28 mouse cellular contexts compared by ENCODE assay signal in genomic region chr7:141049326-141049725, GRCm38 (mm10). TPM values are rescaled to one million over a fixed set of nuclear protein-coding genes. Genes with fewer than 3 reads are reported as not detected.
DNase-seq lines count a peak whose midpoint lies in the region; ATAC-seq and TF ChIP-seq lines count a peak whose summit lies in the region.
"Had no signal": no experiment of that assay in that cellular context is flagged by ENCODE, and none has a peak within 500 bp of the region (broad histone marks: within the 10 kb centered on the region; RNA-seq: fewer than 3 reads in every experiment).

No protein-coding gene starts in this region.

- TF ChIP-seq CTCF in E14TG2a.4 (conservative IDR thresholded peaks at IDR 0.05; ENCODE audit: low read length), result no peak

- H3K4me3 ChIP-seq in hindbrain, embryonic 14.5 days (replicated peaks; ENCODE audit: low read length), result no peak overlapping the region
- H3K4me3 ChIP-seq in hindbrain, embryonic 11.5 days (ENCODE audit: low read depth, low read length), result no peak overlapping the region
- 0 out of 2 replicates have a peak overlapping the region, but pooled peaks have one; percentile 2 for H3K4me3 ChIP-seq in E14TG2a.4 (replicated peaks; ENCODE audit: low read length)
- H3K4me3 ChIP-seq: lung, embryonic 15.5 days had no signal

- H3K4me1 ChIP-seq in hindbrain, embryonic 14.5 days (replicated peaks; ENCODE audit: control insufficient read depth, insufficient read depth, low read length), result peaks cover 6% of the 10 kb centered on the region
- no peaks in the 10 kb centered on the region for H3K4me1 ChIP-seq in hindbrain, embryonic 11.5 days (replicated peaks; ENCODE audit: control insufficient read depth, insufficient read depth, low read length)
- H3K4me1 ChIP-seq in E14TG2a.4 (replicated peaks; ENCODE audit: low read depth, low read length), result peaks cover 80% of the 10 kb centered on the region

- no peaks in the 10 kb centered on the region for H3K36me3 ChIP-seq in hindbrain, embryonic 14.5 days (replicated peaks; ENCODE audit: control insufficient read depth, insufficient read depth)
- H3K36me3 ChIP-seq in hindbrain, embryonic 11.5 days (ENCODE audit: control insufficient read depth, insufficient read depth, low read length), result no peaks in the 10 kb centered on the region
- H3K36me3 ChIP-seq in E14TG2a.4 (ENCODE audit: insufficient read depth, low read length), result peaks cover 8% of the 10 kb centered on the region
- H3K36me3 ChIP-seq: forebrain, embryonic 10.5 days; G1E; heart, embryonic 15.5 days; limb, embryonic 13.5 days; lung, embryonic 15.5 days; midbrain, embryonic 12.5 days had no signal

- WGBS in hindbrain, embryonic 14.5 days, result 91% methylated on average over 2 of the region's 2 CpGs
- 96% methylated on average over 2 of the region's 2 CpGs for whole genome bisulfite sequencing in hindbrain, embryonic 11.5 days

- no peaks in the 10 kb centered on the region for H3K27me3 ChIP-seq in hindbrain, embryonic 14.5 days (ENCODE audit: control insufficient read depth, insufficient read depth, low read length)
- H3K27me3 ChIP-seq in hindbrain, embryonic 11.5 days (ENCODE audit: control insufficient read depth, insufficient read depth, low read length), result no peaks in the 10 kb centered on the region
- H3K27me3 ChIP-seq in E14TG2a.4 (ENCODE audit: insufficient read depth, low read length), result no peaks in the 10 kb centered on the region
- H3K27me3 ChIP-seq: heart, embryonic 15.5 days; limb, embryonic 13.5 days; lung, embryonic 15.5 days had no signal

- peak; percentile 19; the same call in 1 of the 2 replicates for ATAC-seq in hindbrain, embryonic 14.5 days (ENCODE audit: low FRiP score)
- ATAC-seq in hindbrain, embryonic 11.5 days (ENCODE audit: low FRiP score), result no peak

- H3K27ac ChIP-seq in hindbrain, embryonic 14.5 days, result no peak overlapping the region
- no peak overlapping the region for H3K27ac ChIP-seq in hindbrain, embryonic 11.5 days (ENCODE audit: low read depth, low read length)
- H3K27ac ChIP-seq: liver, embryonic 14.5 days; midbrain, embryonic 12.5 days had no signal

- DNase-seq in hindbrain, embryonic 14.5 days (ENCODE audit: low spot score), result no peak
- no peak for DNase-seq in hindbrain, embryonic 11.5 days (ENCODE audit: low spot score)
- peak; percentile 71 for DNase-seq in 3T3-L1 (ENCODE audit: low read depth, low spot score)
- peak; percentile 50 for DNase-seq in gonadal fat pad, adult 2 months (ENCODE audit: low read depth)
- no peak for DNase-seq in kidney, postnatal 25 days
- DNase-seq in lung, postnatal 10 days, result no peak
- DNase-seq: adrenal gland, postnatal 10 days; gastrocnemius, postnatal 14 days; kidney, adult 11 months; layer of hippocampus, adult 9-11 months; right cerebral cortex, adult 18-20 months; right cerebral cortex, postnatal 4 days; thymus, postnatal 25 days had no signal

- H3K4me2 ChIP-seq in hindbrain, embryonic 14.5 days (replicated peaks), result no peak overlapping the region
- H3K4me2 ChIP-seq in hindbrain, embryonic 11.5 days (replicated peaks; ENCODE audit: low read depth, low read length), result no peak overlapping the region

- no peak overlapping the region for H3K9ac ChIP-seq in hindbrain, embryonic 14.5 days
- no peak overlapping the region for H3K9ac ChIP-seq in hindbrain, embryonic 11.5 days (ENCODE audit: low read depth, low read length)
- H3K9ac ChIP-seq: limb, embryonic 13.5 days; liver, embryonic 14.5 days; lung, embryonic 15.5 days; midbrain, embryonic 12.5 days had no signal

- H3K9me3 ChIP-seq in hindbrain, embryonic 14.5 days (ENCODE audit: control insufficient read depth, low read length), result no peaks in the 10 kb centered on the region
- H3K9me3 ChIP-seq in hindbrain, embryonic 11.5 days (ENCODE audit: control insufficient read depth, low read length), result no peaks in the 10 kb centered on the region
- no peaks in the 10 kb centered on the region for H3K9me3 ChIP-seq in E14TG2a.4 (ENCODE audit: low read length)
- H3K9me3 ChIP-seq: forebrain, embryonic 10.5 days; G1E; heart, embryonic 15.5 days; lung, embryonic 15.5 days; midbrain, embryonic 12.5 days had no signal

RNA-seq across cellular contexts. Expression of gene B4galnt4, which starts 11.6 kb away (rescaled TPM):
- 38.4 and 41.5 TPM in 2 replicates for polyA plus RNA-seq in hindbrain, embryonic 14.5 days (2014; fragmentation: Nextera tagmentation; extraction: Ambion mirVana)
- polyA plus RNA-seq in hindbrain, embryonic 11.5 days (2014; fragmentation: Nextera tagmentation; extraction: Ambion mirVana), result 15.1 and 18.1 TPM in 2 replicates
- polyA plus RNA-seq in gonadal fat pad, adult 2 months (2012; rRNA removed), result 7.7 and 8.9 TPM in 2 replicates
- polyA plus RNA-seq: G1E, macrophage had no signal

RNA-seq across cellular contexts. Expression of gene Gm17387, which starts 20.4 kb away (rescaled TPM):
- not detected in 2 replicates for polyA plus RNA-seq in hindbrain, embryonic 14.5 days (2014; fragmentation: Nextera tagmentation; extraction: Ambion mirVana)
- not detected in 2 replicates for polyA plus RNA-seq in hindbrain, embryonic 11.5 days (2014; fragmentation: Nextera tagmentation; extraction: Ambion mirVana)
- polyA plus RNA-seq in gonadal fat pad, adult 2 months (2012; rRNA removed), result not detected in 2 replicates
- polyA plus RNA-seq: brain, embryonic 14.5 days; forebrain, embryonic 10.5 days; forebrain, embryonic 16.5 days; G1E; heart, embryonic 15.5 days; kidney, embryonic 16.5 days; large intestine, adult 2 months; limb, embryonic 13.5 days; liver, embryonic 14.5 days; lung, embryonic 15.5 days; macrophage; midbrain, embryonic 12.5 days; neural tube, embryonic 14.5 days; stomach, embryonic 14.5 days had no signal

RNA-seq across cellular contexts. Expression of gene Pkp3, which starts 28.7 kb away (rescaled TPM):
- polyA plus RNA-seq in hindbrain, embryonic 14.5 days (2014; fragmentation: Nextera tagmentation; extraction: Ambion mirVana), result not detected in 2 replicates
- polyA plus RNA-seq in hindbrain, embryonic 11.5 days (2014; fragmentation: Nextera tagmentation; extraction: Ambion mirVana), result 2.0 and 2.6 TPM in 2 replicates
- polyA plus RNA-seq in gonadal fat pad, adult 2 months (2012; rRNA removed), result 21.5 and 23.5 TPM in 2 replicates
- polyA plus RNA-seq: forebrain, embryonic 16.5 days; G1E; macrophage; neural tube, embryonic 14.5 days had no signal

RNA-seq across cellular contexts. Expression of gene Ifitm6, which starts 31.6 kb away (rescaled TPM):
- polyA plus RNA-seq in hindbrain, embryonic 14.5 days (2014; fragmentation: Nextera tagmentation; extraction: Ambion mirVana), result 0.95 and 1.1 TPM in 2 replicates
- polyA plus RNA-seq in hindbrain, embryonic 11.5 days (2014; fragmentation: Nextera tagmentation; extraction: Ambion mirVana), result 0.24 TPM in 1 of 2 replicates, not detected in the other
- polyA plus RNA-seq in gonadal fat pad, adult 2 months (2012; rRNA removed), result 10.2 and 16.1 TPM in 2 replicates
- polyA plus RNA-seq: forebrain, embryonic 10.5 days; G1E; limb, embryonic 13.5 days; stomach, embryonic 14.5 days had no signal

RNA-seq across cellular contexts. Expression of gene Ifitm3, which starts 38.8 kb away (rescaled TPM):
- 28.3 and 45.1 TPM in 2 replicates for polyA plus RNA-seq in hindbrain, embryonic 14.5 days (2014; fragmentation: Nextera tagmentation; extraction: Ambion mirVana)
- polyA plus RNA-seq in hindbrain, embryonic 11.5 days (2014; fragmentation: Nextera tagmentation; extraction: Ambion mirVana), result 18.6 and 20.6 TPM in 2 replicates
- polyA plus RNA-seq in gonadal fat pad, adult 2 months (2012; rRNA removed), result 421 and 433 TPM in 2 replicates
- polyA plus RNA-seq: G1E had no signal

Comparison
In these comparisons a context has a peak if more than half of its experiments do, and no peak if none do; other contexts are left out.
1. DNase-seq: peak in 3T3-L1 (single experiment) and gonadal fat pad, adult 2 months (single experiment); none in hindbrain, embryonic 14.5 days (single experiment), hindbrain, embryonic 11.5 days (single experiment), kidney, postnatal 25 days (0 of 2) and lung, postnatal 10 days (single experiment).